Mouse (Mus musculus) erythroblast, embryonic 14.5 days (primary cell): ENCODE measurements around the gene Hsf2bp. TPM values are rescaled to one million over a fixed set of nuclear protein-coding genes. Genes with fewer than 3 reads are reported as not detected.

Experiments used
- H3K27me3 ChIP-seq: 2 replicates; pipeline ENCODE4 v1.6.1; 2012; ENCODE audit warnings: inconsistent platforms; ENCODE audit not compliant: control insufficient read depth
- H3K36me3 ChIP-seq: 2 replicates; pipeline ENCODE4 v1.6.1; 2012; ENCODE audit warnings: mild to moderate bottlenecking, inconsistent platforms; ENCODE audit not compliant: control insufficient read depth
- H3K4me1 ChIP-seq: 2 replicates; pipeline ENCODE4 v1.6.1; 2012; ENCODE audit warnings: inconsistent platforms; ENCODE audit not compliant: control insufficient read depth
- H3K4me3 ChIP-seq: replicated peaks from 2 replicates; pipeline ENCODE3; 2012; ENCODE audit warnings: moderate library complexity, mild to moderate bottlenecking, inconsistent platforms
- H3K9me3 ChIP-seq: 2 replicates; pipeline ENCODE4 v1.6.1; 2012; ENCODE audit warnings: low read length, inconsistent platforms, mixed read lengths; ENCODE audit not compliant: control insufficient read depth
- GATA1 ChIP-seq: IDR thresholded peaks from 2 replicates; pipeline ENCODE4 v1.6.1; 2012; ENCODE audit warnings: low read length, inconsistent platforms, mixed read lengths
- TAL1 ChIP-seq: IDR thresholded peaks from 3 replicates; pipeline ENCODE4 v1.6.1; 2012; ENCODE audit warnings: low read length, inconsistent platforms, mixed read lengths
- polyA plus RNA-seq: library from polyadenylated mRNA; stranded (reverse); fragments of >175 nt; gene quantifications from 2 replicates; pipeline ENCODE4 v1.2.3, GENCODE M21; 2012

Hsf2bp gene
- polyA plus RNA-seq, 1 experiment = not detected

DNA sequence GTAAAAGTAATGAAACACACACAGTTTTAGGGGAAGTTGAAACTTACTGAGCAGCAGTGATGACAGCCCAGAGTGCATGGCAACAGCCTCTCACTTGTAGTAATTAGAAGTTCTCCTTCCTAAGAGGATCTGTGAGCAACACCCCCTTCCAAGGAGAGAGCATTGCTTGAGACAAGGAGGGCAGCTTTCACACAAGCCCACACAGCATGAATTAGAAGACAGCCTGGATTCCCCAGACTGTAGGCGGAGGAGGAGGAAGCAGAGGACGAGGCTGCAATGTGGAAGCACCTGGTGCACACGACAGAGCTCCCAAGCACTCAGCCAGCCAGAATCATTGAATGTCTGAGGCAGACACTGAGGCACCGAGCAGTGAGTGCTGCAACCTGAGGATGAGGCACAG lies 39.8 kb downstream of the Hsf2bp start:
- TF ChIP-seq GATA1 (no peak), TAL1 (no peak)
- Histone ChIP-seq H3K4me1 (peaks cover 8% of the 10 kb centered on the region), H3K36me3 (no peaks in the 10 kb centered on the region), H3K4me3 (no peak overlapping the region), H3K9me3 (no peaks in the 10 kb centered on the region), H3K27me3 (no peaks in the 10 kb centered on the region)

DNA sequence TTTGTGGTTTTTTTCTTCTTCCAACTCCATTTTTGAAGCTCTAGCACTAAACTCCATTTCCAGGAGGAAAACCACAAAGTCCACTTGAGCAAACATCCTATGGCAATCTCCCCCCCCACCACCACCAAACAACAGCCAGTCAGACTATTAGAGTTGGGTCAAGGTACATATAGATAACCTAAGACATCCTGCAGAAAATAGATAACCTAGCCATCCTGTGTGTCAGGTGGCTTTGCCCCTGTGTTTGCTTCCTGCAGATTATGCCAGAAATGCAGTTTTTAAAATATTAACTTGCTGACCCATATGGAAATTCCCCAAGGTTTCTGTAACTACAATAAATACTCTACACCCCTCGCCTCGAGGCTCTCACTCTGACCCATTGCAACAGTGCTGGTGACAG lies 40.4 kb downstream of the Hsf2bp start:
- H3K36me3 ChIP-seq = no peaks in the 10 kb centered on the region
- peaks cover 8% of the 10 kb centered on the region for H3K4me1 ChIP-seq
- no peaks in the 10 kb centered on the region for H3K9me3 ChIP-seq
- TF ChIP-seq TAL1 (no peak), GATA1 (no peak)
- H3K4me3 ChIP-seq = no peak overlapping the region
- no peaks in the 10 kb centered on the region for H3K27me3 ChIP-seq

- Histone ChIP-seq H3K9me3 (no peaks in the 10 kb centered on the region), H3K36me3 (no peaks in the 10 kb centered on the region), H3K27me3 (no peaks in the 10 kb centered on the region), H3K4me1 (peaks cover 8% of the 10 kb centered on the region), H3K4me3 (no peak overlapping the region)
- TF ChIP-seq TAL1 (no peak), GATA1 (no peak)
These were observed 42.0 kb downstream of the Hsf2bp start for GRCm38 (mm10) chr17:31994132-31994531.

- no peak overlapping the region for H3K4me3 ChIP-seq
- H3K9me3 ChIP-seq = no peaks in the 10 kb centered on the region
- no peaks in the 10 kb centered on the region for H3K36me3 ChIP-seq
- H3K27me3 ChIP-seq = no peaks in the 10 kb centered on the region
- TF ChIP-seq GATA1 (no peak), TAL1 (no peak)
- H3K4me1 ChIP-seq = peaks cover 8% of the 10 kb centered on the region
These were observed 42.8 kb downstream of the Hsf2bp start for GRCm38 (mm10) chr17:31993354-31993753.

DNA sequence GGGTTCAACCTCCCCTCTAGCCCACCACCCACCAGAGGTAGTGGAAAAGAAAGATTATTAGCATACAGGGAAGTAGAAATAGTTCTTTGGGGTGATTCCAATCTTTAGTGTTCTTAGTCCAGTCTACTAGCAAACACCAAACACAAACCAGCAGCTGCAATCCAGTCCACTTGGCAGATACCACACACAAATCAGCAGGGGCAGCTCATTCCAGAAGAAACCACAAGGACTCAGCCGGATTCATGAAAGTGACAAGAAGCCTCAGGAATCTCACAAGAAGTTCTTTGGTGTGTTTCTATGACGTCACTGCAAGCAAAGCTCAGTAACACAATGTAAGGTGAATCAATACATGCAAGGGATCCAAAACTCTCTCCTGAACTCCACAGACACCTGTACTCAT lies 44.1 kb downstream of the Hsf2bp start:
- H3K4me3 ChIP-seq = no peak overlapping the region
- TF ChIP-seq TAL1 (no peak), GATA1 (no peak)
- no peaks in the 10 kb centered on the region for H3K9me3 ChIP-seq
- no peaks in the 10 kb centered on the region for H3K27me3 ChIP-seq
- H3K36me3 ChIP-seq = no peaks in the 10 kb centered on the region
- H3K4me1 ChIP-seq = peaks cover 8% of the 10 kb centered on the region

DNA sequence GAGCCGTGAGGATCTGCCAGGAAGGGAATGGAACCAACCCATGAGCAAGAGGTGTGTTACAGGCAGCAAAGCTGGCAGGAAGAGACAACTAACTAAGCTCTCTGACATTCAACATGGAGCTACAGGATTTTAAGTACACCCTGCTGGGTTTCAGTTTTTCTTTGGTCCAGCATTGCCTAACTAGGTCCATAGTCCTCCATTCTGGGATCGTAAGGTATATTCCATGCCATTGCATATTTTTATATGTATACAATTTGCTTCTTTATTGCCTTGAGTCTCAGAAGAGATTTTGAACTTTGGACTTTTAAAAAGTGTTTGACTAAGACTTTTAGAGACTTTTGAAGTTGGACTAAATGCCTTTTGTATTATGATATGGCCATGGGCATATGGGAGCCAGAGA lies 47.1 kb downstream of the Hsf2bp start:
- H3K9me3 ChIP-seq = no peaks in the 10 kb centered on the region
- TF ChIP-seq GATA1 (no peak), TAL1 (no peak)

GRCm38 (mm10) chr17:31986915-31987314 lies 49.2 kb downstream of the Hsf2bp start:
- Histone ChIP-seq H3K9me3 (no peaks in the 10 kb centered on the region), H3K27me3 (no peaks in the 10 kb centered on the region), H3K4me1 (no peaks in the 10 kb centered on the region), H3K36me3 (no peaks in the 10 kb centered on the region), H3K4me3 (no peak overlapping the region)
- TF ChIP-seq TAL1 = no peak
- no peak for TF ChIP-seq GATA1

More for the DNA sequence above, 47.1 kb downstream of the Hsf2bp start:
- H3K36me3 ChIP-seq = no peaks in the 10 kb centered on the region
- H3K4me1 ChIP-seq = no peaks in the 10 kb centered on the region
- no peaks in the 10 kb centered on the region for H3K27me3 ChIP-seq
- H3K4me3 ChIP-seq = no peak overlapping the region

DNA sequence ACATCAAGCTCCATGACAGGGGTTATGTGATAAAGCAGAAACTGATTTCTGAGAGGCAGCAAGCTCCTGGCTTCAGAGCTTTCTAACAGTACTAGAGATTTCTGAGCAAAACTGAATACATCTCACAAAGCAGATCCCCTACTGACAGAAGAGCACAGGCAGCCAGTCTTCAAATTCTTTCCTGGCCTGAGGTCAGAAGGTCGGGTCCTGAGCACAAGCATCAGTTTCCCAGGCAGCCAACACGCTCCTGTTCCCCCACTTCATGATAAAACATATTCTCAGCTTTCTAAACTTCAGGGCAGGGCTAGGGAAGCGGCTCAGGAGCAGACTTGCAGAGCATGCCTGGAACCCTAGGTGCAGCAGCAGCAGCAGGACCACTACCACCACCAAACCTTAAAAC lies 52.7 kb downstream of the Hsf2bp start:
- TF ChIP-seq TAL1 (no peak), GATA1 (no peak)
- Histone ChIP-seq H3K36me3 (no peaks in the 10 kb centered on the region), H3K4me1 (peaks cover 5% of the 10 kb centered on the region), H3K9me3 (no peaks in the 10 kb centered on the region), H3K27me3 (peaks cover under 1% of the 10 kb centered on the region; the same call in 1 of the 2 replicates), H3K4me3 (no peak overlapping the region)

- H3K4me3 ChIP-seq = no peak overlapping the region
- no peaks in the 10 kb centered on the region for H3K9me3 ChIP-seq
- peaks cover 6% of the 10 kb centered on the region for H3K4me1 ChIP-seq
- H3K36me3 ChIP-seq = no peaks in the 10 kb centered on the region
- peaks cover 2% of the 10 kb centered on the region; the same call in 1 of the 2 replicates for H3K27me3 ChIP-seq
- no peak for TF ChIP-seq GATA1
- TF ChIP-seq TAL1 = no peak
These were observed 53.6 kb downstream of the Hsf2bp start for GRCm38 (mm10) chr17:31982326-31983190.
